Mouse (Mus musculus): ENCODE results near the gene Strn.

DNA sequence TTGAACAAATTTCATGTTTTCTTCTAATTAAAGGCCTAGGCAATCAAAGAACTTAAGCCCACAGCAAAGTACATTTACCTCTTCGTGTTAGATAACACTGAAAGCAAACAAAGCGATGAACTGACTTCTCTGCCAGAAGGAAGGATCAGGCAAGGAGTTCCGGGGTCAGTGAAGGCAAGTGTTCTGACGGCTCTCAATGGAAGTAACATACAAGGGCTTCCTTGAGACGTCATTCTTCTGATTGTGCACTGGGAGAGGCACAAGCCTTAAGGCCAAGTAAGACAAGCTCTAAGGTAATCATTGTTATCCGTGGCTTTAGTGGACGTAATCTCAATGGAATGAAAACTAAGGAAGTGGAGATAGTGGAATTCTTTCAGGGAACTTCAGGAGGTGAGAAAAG, 33.9 kb upstream of the Strn start:
- TF ChIP-seq POLR2A (IDR thresholded peaks at IDR 0.05; ENCODE audit: low read depth, low read length) (no peak), CTCF (IDR thresholded peaks at IDR 0.05; ENCODE audit: extremely low read depth, insufficient read length, insufficient replicate concordance, low read depth, low read length) (no peak)
